Mouse (Mus musculus): ENCODE measurements around the gene Tcfl5.

The Tcfl5 gene

GRCm38 (mm10) chr2:180598157-180598705, 44.3 kb downstream of the Tcfl5 start:
- no peak for DNase-seq (ENCODE audit: low read depth)

DNA sequence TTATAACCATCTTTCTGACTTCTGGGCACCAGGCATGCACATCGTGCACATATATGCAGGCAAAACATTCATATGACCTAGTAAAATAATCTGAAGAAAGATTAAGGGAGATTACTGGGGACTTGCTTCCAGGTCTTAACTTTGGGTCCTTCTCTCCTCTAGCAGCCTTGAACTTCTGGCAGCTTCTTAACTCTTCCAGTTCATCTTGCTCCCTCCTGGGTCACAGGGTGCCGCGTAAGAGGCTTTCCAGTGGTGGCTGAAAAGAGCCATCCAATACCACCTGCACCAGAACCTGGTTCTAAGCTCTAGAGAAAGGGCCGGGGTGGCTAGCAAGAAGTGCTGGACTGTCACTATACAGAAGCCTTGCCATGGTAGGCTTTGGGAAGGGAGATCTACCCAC, 45.0 kb downstream of the Tcfl5 start, which contains the start of gene Col9a3:
Gene Col9a3 (plus strand): TSS at position 301 of the 400 bp plus-strand sequence.
- DNase-seq (ENCODE audit: low read depth): no peak

- peak; percentile 91 for DNase-seq (ENCODE audit: low read depth)
These were observed 53.2 kb downstream of the Tcfl5 start, which contains the start of gene Ogfr for GRCm38 (mm10) chr2:180589123-180589831. Gene Ogfr (plus strand): TSS chr2:180589245.

GRCm38 (mm10) chr2:180588736-180589122, 53.8 kb downstream of the Tcfl5 start:
- no peak for DNase-seq (ENCODE audit: low read depth)

- no peak for DNase-seq (ENCODE audit: low read depth)
These were observed 59.4 kb downstream of the Tcfl5 start for GRCm38 (mm10) chr2:180583154-180583507.

DNA sequence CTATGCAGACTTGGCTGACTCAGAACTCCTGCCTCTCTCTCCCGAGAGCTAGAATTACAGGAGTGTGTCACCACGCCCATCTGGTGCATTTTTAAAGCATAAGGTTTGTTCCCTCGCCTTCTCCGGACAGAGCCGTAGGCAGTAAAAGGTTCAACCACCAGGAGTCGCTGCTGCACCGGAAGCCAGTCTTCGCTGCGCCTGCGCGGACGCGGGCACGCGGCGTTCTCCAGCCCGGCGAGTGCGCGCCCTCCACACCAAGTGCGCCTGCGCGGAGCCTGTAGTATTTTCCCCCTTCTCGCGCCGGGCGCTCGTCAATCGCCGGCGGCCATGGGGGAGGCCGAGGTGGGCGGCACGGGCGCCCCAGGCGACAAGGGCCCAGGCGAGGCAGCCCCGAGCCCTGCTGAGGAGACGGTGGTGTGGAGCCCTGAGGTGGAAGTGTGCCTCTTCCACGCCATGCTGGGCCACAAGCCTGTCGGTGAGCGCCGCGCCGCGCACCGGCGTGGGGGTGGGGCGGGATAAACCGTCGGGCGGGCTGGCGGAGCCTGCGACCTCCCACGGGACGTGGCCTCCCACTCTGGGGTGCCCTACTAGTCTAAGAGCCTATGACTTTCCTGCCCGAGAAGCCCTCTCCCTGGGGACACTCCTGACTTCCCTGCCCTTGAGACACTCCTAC, 59.9 kb downstream of the Tcfl5 start:
- peak; percentile 98 for DNase-seq (ENCODE audit: low read depth)

GRCm38 (mm10) chr2:180581002-180581401, 61.5 kb downstream of the Tcfl5 start, which contains the start of gene Mrgbp:
Gene Mrgbp (plus strand): TSS chr2:180581304.
- DNase-seq (ENCODE audit: low read depth): peak; percentile 56

DNA sequence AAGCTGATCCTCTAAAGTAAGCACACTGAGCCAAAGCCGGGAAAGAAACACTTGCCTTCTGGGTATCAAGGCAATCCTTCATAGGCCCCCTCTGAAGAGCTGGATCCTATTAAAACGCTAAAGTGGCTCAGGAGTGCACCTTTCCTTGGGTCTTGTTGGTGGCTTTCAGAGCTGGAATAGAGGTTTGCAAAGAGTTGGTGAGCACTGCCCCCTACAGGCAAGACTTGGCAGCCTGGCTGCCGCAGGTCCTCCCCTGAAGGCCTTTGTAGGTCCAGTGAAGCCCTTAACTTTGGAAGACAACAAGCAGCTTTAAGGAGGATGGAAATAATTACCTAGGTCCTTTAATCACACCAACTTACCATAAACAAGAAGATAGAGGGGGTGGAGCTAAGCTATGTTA, 63.8 kb downstream of the Tcfl5 start:
- peak; percentile 87 for DNase-seq (ENCODE audit: low read depth)

- no peak for DNase-seq (ENCODE audit: low read depth)
These were observed 66.0 kb downstream of the Tcfl5 start for GRCm38 (mm10) chr2:180576482-180576881.

All from NIH3T3 (cell line).